Mouse (Mus musculus) heart, embryonic 11.5 days (tissue): ENCODE data around the gene Ano10. TPM values are rescaled to one million over a fixed set of nuclear protein-coding genes. Genes with fewer than 3 reads are reported as not detected.

Experiments used
- ATAC-seq: fragments of 200-750 bp; cut with Nextera tagmentation; replicated peaks from 2 replicates; pipeline ENCODE4 v1.8.0; 2017; ENCODE audit warnings: moderate library complexity; ENCODE audit not compliant: insufficient number of reproducible peaks, low FRiP score, low TSS enrichment
- H3K27ac ChIP-seq: fragments of 300-500 bp; sonication (generic); 2 replicates; pipeline ENCODE4 v1.5.1; 2014; ENCODE audit warnings: mild to moderate bottlenecking, low read depth, low read length
- H3K27me3 ChIP-seq: fragments of 300-500 bp; sonication (generic); 2 replicates; pipeline ENCODE4 v1.6.1; 2014; ENCODE audit warnings: mild to moderate bottlenecking, low read length, mixed read lengths; ENCODE audit not compliant: control insufficient read depth, insufficient read depth
- H3K36me3 ChIP-seq: fragments of 300-500 bp; sonication (generic); 2 replicates; pipeline ENCODE4 v1.6.1; 2014; ENCODE audit warnings: mild to moderate bottlenecking, low read length, moderate library complexity, mixed read lengths; ENCODE audit not compliant: control insufficient read depth, insufficient read depth
- H3K4me1 ChIP-seq: fragments of 300-500 bp; sonication (generic); 2 replicates; pipeline ENCODE4 v1.6.1; 2014; ENCODE audit warnings: low read length; ENCODE audit not compliant: control insufficient read depth, insufficient read depth
- H3K4me2 ChIP-seq: fragments of 300-500 bp; sonication (generic); 2 replicates; pipeline ENCODE4 v1.6.1; 2014; ENCODE audit warnings: mild to moderate bottlenecking, moderate library complexity
- H3K4me3 ChIP-seq: fragments of 300-500 bp; sonication (generic); 2 replicates; pipeline ENCODE4 v1.5.1; 2014; ENCODE audit warnings: low read depth, low read length
- H3K9ac ChIP-seq: fragments of 300-500 bp; sonication (generic); 2 replicates; pipeline ENCODE4 v1.6.1; 2014; ENCODE audit warnings: mild to moderate bottlenecking, low read depth, low read length, moderate library complexity
- H3K9me3 ChIP-seq: fragments of 300-500 bp; sonication (generic); replicated peaks from 2 replicates; pipeline ENCODE4 v1.6.1; 2016; ENCODE audit warnings: low read length; ENCODE audit not compliant: control insufficient read depth
- WGBS: fragments of 180-500 bp; shearing (Covaris S2); extraction: QIAGEN DNeasy Blood & Tissue Kit; methylation state at CpG from one replicate; pipeline ENCODE4 v1.1.7; 2014; ENCODE audit not compliant: insufficient replicate concordance; 5-methylcytosine and 5-hydroxymethylcytosine counted together
- polyA plus RNA-seq: library from polyadenylated mRNA; unstranded; fragments of >200 nt; fragmentation: Nextera tagmentation; extraction: Ambion mirVana; gene quantifications from 2 replicates; pipeline ENCODE4 v1.2.1, GENCODE M21; 2014

Gene Ano10
- polyA plus RNA-seq, 1 experiment from 2014 or later: 34.0 TPM

DNA sequence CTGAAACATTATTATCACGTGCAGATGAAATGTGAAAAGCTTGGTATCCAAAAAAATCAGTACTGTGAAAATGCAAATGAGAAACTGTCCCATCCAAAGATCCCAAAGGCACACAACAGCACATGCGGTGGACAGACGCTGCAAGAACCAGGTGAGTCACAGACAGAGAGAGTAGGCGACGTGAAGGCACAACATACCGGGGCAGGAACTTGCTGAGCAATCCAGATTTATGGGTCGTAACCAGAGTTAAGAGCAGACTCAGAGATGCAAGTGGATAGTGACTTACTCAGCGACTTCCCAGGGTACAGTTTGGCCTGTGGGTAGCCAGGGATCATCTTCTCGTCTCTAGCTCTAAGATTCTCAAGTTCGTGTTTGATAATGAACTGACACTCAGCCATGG lies 23.3 kb downstream of the Ano10 start:
- 83% methylated on average over 10 of the region's 10 CpGs for WGBS
- no peak overlapping the region for H3K9ac ChIP-seq
- H3K4me2 ChIP-seq: no peak overlapping the region
- ATAC-seq: no peak
- H3K4me1 ChIP-seq: peaks cover 1% of the 10 kb centered on the region; the same call in 1 of the 2 replicates
- no peak overlapping the region for H3K4me3 ChIP-seq
- no peak overlapping the region for H3K27ac ChIP-seq
- no peaks in the 10 kb centered on the region for H3K27me3 ChIP-seq
- H3K9me3 ChIP-seq: no peaks in the 10 kb centered on the region
- peaks cover 7% of the 10 kb centered on the region; the same call in 1 of the 2 replicates for H3K36me3 ChIP-seq

- no peak overlapping the region for H3K4me2 ChIP-seq
- H3K9ac ChIP-seq: no peak overlapping the region
- no peaks in the 10 kb centered on the region for H3K27me3 ChIP-seq
- H3K4me3 ChIP-seq: no peak overlapping the region
- no peaks in the 10 kb centered on the region for H3K36me3 ChIP-seq
- peaks cover 3% of the 10 kb centered on the region; the same call in 1 of the 2 replicates for H3K4me1 ChIP-seq
- H3K27ac ChIP-seq: no peak overlapping the region
- 67% methylated on average over 3 of the region's 3 CpGs for WGBS
- H3K9me3 ChIP-seq: no peaks in the 10 kb centered on the region
- no peak for ATAC-seq
Measured at GRCm38 (mm10) chr9:122269256-122270041, 24.8 kb downstream of the Ano10 start.

- Histone ChIP-seq H3K27me3 (no peaks in the 10 kb centered on the region), H3K4me1 (peaks cover 3% of the 10 kb centered on the region; the same call in 1 of the 2 replicates), H3K4me2 (no peak overlapping the region), H3K36me3 (peaks cover 4% of the 10 kb centered on the region; the same call in 1 of the 2 replicates), H3K9me3 (no peaks in the 10 kb centered on the region), H3K4me3 (no peak overlapping the region), H3K9ac (no peak overlapping the region), H3K27ac (no peak overlapping the region)
- ATAC-seq: no peak
- WGBS: 58% methylated on average over 10 of the region's 10 CpGs
Measured at GRCm38 (mm10) chr9:122265526-122266210, 28.6 kb downstream of the Ano10 start.

DNA sequence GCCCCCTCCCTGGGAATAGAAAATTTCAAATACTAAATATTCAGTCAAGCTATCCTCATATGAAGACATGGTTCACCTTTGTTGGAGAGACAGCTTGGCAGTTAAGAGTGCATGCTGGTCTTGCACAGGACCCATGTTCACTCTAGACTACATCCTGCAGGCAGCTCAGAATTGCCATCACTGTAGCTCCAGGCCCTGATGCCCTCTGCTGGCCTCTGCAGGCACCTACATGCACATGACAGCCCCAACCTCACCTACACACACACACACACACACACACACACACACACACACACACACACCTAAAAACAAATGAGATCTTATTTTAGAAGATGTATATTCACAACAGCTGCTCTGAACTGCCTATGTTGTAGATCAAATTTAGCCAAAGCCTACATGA lies 31.1 kb downstream of the Ano10 start:
- H3K4me3 ChIP-seq: no peak overlapping the region
- no peaks in the 10 kb centered on the region for H3K27me3 ChIP-seq
- H3K36me3 ChIP-seq: peaks cover 4% of the 10 kb centered on the region; the same call in 1 of the 2 replicates
- ATAC-seq: no peak
- no peak overlapping the region for H3K27ac ChIP-seq
- H3K9ac ChIP-seq: no peak overlapping the region
- H3K4me2 ChIP-seq: no peak overlapping the region
- peaks cover 3% of the 10 kb centered on the region; the same call in 1 of the 2 replicates for H3K4me1 ChIP-seq
- H3K9me3 ChIP-seq: no peaks in the 10 kb centered on the region

DNA sequence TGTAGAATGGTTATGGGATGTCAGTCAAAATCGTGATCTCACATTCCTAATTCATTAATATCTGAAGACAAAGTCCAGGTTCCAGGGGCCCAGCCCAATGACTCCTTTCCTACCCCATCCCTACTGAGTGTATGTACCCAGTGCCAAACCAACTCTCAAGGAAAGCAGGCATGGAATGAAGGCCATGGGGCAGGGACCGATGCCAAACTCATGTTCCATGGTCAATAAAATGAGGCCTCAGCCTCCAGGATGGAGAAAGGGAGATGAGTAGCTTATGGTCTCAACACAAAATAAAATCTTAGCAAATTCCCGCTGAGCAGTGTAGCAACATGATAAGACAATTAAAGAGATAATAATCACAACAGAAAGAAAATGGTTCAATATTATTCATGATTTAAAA lies 39.8 kb downstream of the Ano10 start:
- no peak for ATAC-seq
- Histone ChIP-seq H3K27ac (no peak overlapping the region), H3K27me3 (no peaks in the 10 kb centered on the region), H3K4me3 (no peak overlapping the region), H3K4me2 (no peak overlapping the region), H3K9me3 (no peaks in the 10 kb centered on the region; the same call in 1 of the 2 replicates), H3K9ac (no peak overlapping the region), H3K36me3 (peaks cover 7% of the 10 kb centered on the region), H3K4me1 (no peaks in the 10 kb centered on the region)
- whole genome bisulfite sequencing: 76% methylated on average over 3 of the region's 3 CpGs

GRCm38 (mm10) chr9:122252113-122252512 lies 42.1 kb downstream of the Ano10 start:
- no peak for ATAC-seq
- H3K4me3 ChIP-seq: no peak overlapping the region
- H3K9ac ChIP-seq: no peak overlapping the region
- H3K27ac ChIP-seq: no peak overlapping the region
- no peaks in the 10 kb centered on the region for H3K27me3 ChIP-seq
- no peaks in the 10 kb centered on the region for H3K4me1 ChIP-seq
- no peak overlapping the region for H3K4me2 ChIP-seq
- H3K9me3 ChIP-seq: no peaks in the 10 kb centered on the region; the same call in 1 of the 2 replicates
- 70% methylated on average over 1 of the region's 1 CpGs for whole genome bisulfite sequencing
- peaks cover 7% of the 10 kb centered on the region for H3K36me3 ChIP-seq

DNA sequence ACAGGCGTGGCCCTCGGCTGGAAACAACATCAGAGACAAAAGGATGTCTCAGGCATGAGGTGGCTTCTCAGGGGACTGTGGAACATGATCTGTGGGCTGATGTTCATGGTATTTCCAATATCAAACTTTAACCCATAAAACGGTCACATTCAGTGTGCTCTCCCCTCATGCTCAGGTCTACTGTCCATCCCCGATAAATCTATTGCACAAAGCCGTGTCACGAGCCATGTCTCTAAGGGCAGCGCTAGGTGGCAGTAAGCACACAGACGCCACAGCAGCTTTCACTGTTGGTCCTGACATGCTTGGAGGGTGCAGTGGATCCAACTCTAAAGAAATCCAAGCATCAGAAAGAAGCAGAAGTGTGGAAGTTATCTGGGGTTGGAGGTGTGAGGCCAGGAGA lies 46.1 kb downstream of the Ano10 start:
- H3K27me3 ChIP-seq: no peaks in the 10 kb centered on the region
- H3K9me3 ChIP-seq: no peaks in the 10 kb centered on the region; the same call in 1 of the 2 replicates
- H3K4me3 ChIP-seq: no peak overlapping the region
- H3K27ac ChIP-seq: no peak overlapping the region
- H3K4me2 ChIP-seq: no peak overlapping the region
- no peak for ATAC-seq
- H3K4me1 ChIP-seq: no peaks in the 10 kb centered on the region
- peaks cover 5% of the 10 kb centered on the region for H3K36me3 ChIP-seq
- no peak overlapping the region for H3K9ac ChIP-seq
- 38% methylated on average over 8 of the region's 8 CpGs for WGBS

- no peak overlapping the region for H3K4me2 ChIP-seq
- H3K27ac ChIP-seq: no peak overlapping the region
- 42% methylated on average over 13 of the region's 13 CpGs for WGBS
- H3K4me3 ChIP-seq: no peak overlapping the region
- H3K9ac ChIP-seq: no peak overlapping the region
- no peaks in the 10 kb centered on the region for H3K4me1 ChIP-seq
- ATAC-seq: no peak
- no peaks in the 10 kb centered on the region for H3K9me3 ChIP-seq
- peaks cover 5% of the 10 kb centered on the region for H3K36me3 ChIP-seq
- no peaks in the 10 kb centered on the region for H3K27me3 ChIP-seq
Measured at GRCm38 (mm10) chr9:122247430-122248027, 46.7 kb downstream of the Ano10 start.
